Mouse (Mus musculus): ENCODE results near the gene Nudt19. TPM values are rescaled to one million over a fixed set of nuclear protein-coding genes. Genes with fewer than 3 reads are reported as not detected.
"Not testable (repeated sequence)": the region's sequence is repeated elsewhere in the genome, so short reads cannot be mapped to it uniquely, and the experiment has no call there.

The Nudt19 gene
- 10 to 100 TPM; 37.7 to 42.7 TPM for total RNA-seq (2021)
- long read RNA-seq, experiment 1, transcript Nudt19-201 (3 exons, 2,298 nt) = major isoform, 79 of 88 reads
- long read RNA-seq, experiment 1, partial matches to known transcripts = 0 of 88 reads
- long read RNA-seq, experiment 1, other reads (novel, unspliced or antisense) = 4 of 88 reads
- long read RNA-seq, experiment 2, transcript Nudt19-201 (3 exons, 2,298 nt) = major isoform, 83 of 89 reads
- long read RNA-seq, experiment 2, partial matches to known transcripts = 0 of 89 reads
- long read RNA-seq, experiment 2, other reads (novel, unspliced or antisense) = 2 of 89 reads

- DNase-seq = no peak
Measured at GRCm38 (mm10) chr7:35556205-35556603, at the start of gene Nudt19. Nudt19 (minus strand) TSS chr7:35556304.

- no peak for DNase-seq
Measured at GRCm38 (mm10) chr7:35602766-35603165, 46.7 kb upstream of the Nudt19 start.

GRCm38 (mm10) chr7:35601106-35601505, 45.0 kb upstream of the Nudt19 start:
- no peak for DNase-seq

GRCm38 (mm10) chr7:35600031-35600430, 43.9 kb upstream of the Nudt19 start:
- DNase-seq = no peak

GRCm38 (mm10) chr7:35599492-35599891, 43.4 kb upstream of the Nudt19 start:
- no peak for DNase-seq

- DNase-seq = no peak
Measured at GRCm38 (mm10) chr7:35594311-35594710, 38.2 kb upstream of the Nudt19 start.

- DNase-seq = no peak
Measured at GRCm38 (mm10) chr7:35590731-35591191, 34.7 kb upstream of the Nudt19 start.

GRCm38 (mm10) chr7:35589485-35589884, 33.4 kb upstream of the Nudt19 start:
- no peak for DNase-seq

GRCm38 (mm10) chr7:35588680-35589428, 32.8 kb upstream of the Nudt19 start:
- DNase-seq = no peak

- DNase-seq = no peak
Measured at GRCm38 (mm10) chr7:35587728-35588127, 31.6 kb upstream of the Nudt19 start.

GRCm38 (mm10) chr7:35586906-35587445, 30.9 kb upstream of the Nudt19 start:
- DNase-seq = no peak

GRCm38 (mm10) chr7:35586055-35586905, 30.2 kb upstream of the Nudt19 start, which contains the start of gene Ankrd27:
Ankrd27 (plus strand) TSS chr7:35586244.
- peak; percentile 94 for DNase-seq

GRCm38 (mm10) chr7:35585191-35586054, 29.3 kb upstream of the Nudt19 start, which contains the start of gene Rgs9bp:
Rgs9bp (minus strand) TSS chr7:35585582.
- peak; percentile 54 for DNase-seq

GRCm38 (mm10) chr7:35584786-35585190, 28.7 kb upstream of the Nudt19 start:
- DNase-seq = no peak

GRCm38 (mm10) chr7:35584068-35584785, 28.1 kb upstream of the Nudt19 start:
- no peak for DNase-seq

- DNase-seq = no peak
Measured at GRCm38 (mm10) chr7:35583476-35584025, 27.4 kb upstream of the Nudt19 start.

- DNase-seq = no peak
Measured at GRCm38 (mm10) chr7:35582719-35583118, 26.6 kb upstream of the Nudt19 start.

- no peak for DNase-seq
Measured at GRCm38 (mm10) chr7:35579849-35580248, 23.7 kb upstream of the Nudt19 start.

- DNase-seq = not testable (repeated sequence)
Measured at GRCm38 (mm10) chr7:35570883-35571282, 14.8 kb upstream of the Nudt19 start.

- not testable (repeated sequence) for DNase-seq
Measured at GRCm38 (mm10) chr7:35569724-35570123, 13.6 kb upstream of the Nudt19 start.

All from gastrocnemius, postnatal 25 days (tissue).